Mouse (Mus musculus) G1E (cell line): ENCODE measurements at regions not wholly inside any gene's neighbourhood (a gene's known extent, or its start where the extent isn't known, plus 50 kb on each side); places are given as distances from the start of the nearest gene placed in this dataset.

ENCODE experiments used
- CTCF ChIP-seq: IDR thresholded peaks from 2 replicates; pipeline ENCODE4 v1.5.1; 2012; ENCODE audit warnings: low read depth, low read length, inconsistent platforms, mixed read lengths
- GATA1 ChIP-seq: IDR thresholded peaks from 2 replicates; pipeline ENCODE4 v1.6.1; 2012; ENCODE audit warnings: borderline replicate concordance, low read length, inconsistent platforms, mixed read lengths
- GATA2 ChIP-seq: IDR thresholded peaks from 2 replicates; pipeline ENCODE4 v1.6.1; 2012; ENCODE audit warnings: low read depth, low read length, inconsistent platforms, borderline replicate concordance
- POLR2AphosphoS5 ChIP-seq: IDR thresholded peaks from 2 replicates; pipeline ENCODE4 v1.6.1; 2012; ENCODE audit warnings: low read depth, low read length, inconsistent platforms; ENCODE audit not compliant: insufficient replicate concordance
- TAL1 ChIP-seq: conservative IDR thresholded peaks from 2 replicates; pipeline ENCODE4 v1.6.1; 2012; ENCODE audit warnings: low read depth, low read length, inconsistent platforms, mixed read lengths

- no peak for TF ChIP-seq CTCF
- no peak for TF ChIP-seq TAL1
- TF ChIP-seq POLR2AphosphoS5, result no peak
- TF ChIP-seq GATA1, result no peak
- no peak for TF ChIP-seq GATA2
Observed at GRCm38 (mm10) chr3:144284326-144284725, 79.3 kb upstream of the Lmo4 start.
